Mouse (Mus musculus) left cerebral cortex, postnatal 36 days (tissue): ENCODE data around the gene Hoxb4. TPM values are rescaled to one million over a fixed set of nuclear protein-coding genes. Genes with fewer than 3 reads are reported as not detected.

Source experiments
- DNase-seq, 2 experiments: peaks; one replicate each; pipeline ENCODE4 v3.0.0; 2021 to 2022; ENCODE audit warnings: low spot score in 2 of 2, mixed read lengths in 1 of 2
- intact Hi-C: fragments of 180-260 bp; cut with DNase I; formaldehyde crosslinking; loops from one replicate; pipeline ENCODE4 v1.15.1; 2025
- total RNA-seq, 2 experiments: library from RNA; stranded (reverse); gene quantifications; 2 replicates each; pipeline ENCODE4 v1.2.3; 2021

Gene Hoxb4
- total RNA-seq, 2 experiments from 2014 or later, result not detected

DNA sequence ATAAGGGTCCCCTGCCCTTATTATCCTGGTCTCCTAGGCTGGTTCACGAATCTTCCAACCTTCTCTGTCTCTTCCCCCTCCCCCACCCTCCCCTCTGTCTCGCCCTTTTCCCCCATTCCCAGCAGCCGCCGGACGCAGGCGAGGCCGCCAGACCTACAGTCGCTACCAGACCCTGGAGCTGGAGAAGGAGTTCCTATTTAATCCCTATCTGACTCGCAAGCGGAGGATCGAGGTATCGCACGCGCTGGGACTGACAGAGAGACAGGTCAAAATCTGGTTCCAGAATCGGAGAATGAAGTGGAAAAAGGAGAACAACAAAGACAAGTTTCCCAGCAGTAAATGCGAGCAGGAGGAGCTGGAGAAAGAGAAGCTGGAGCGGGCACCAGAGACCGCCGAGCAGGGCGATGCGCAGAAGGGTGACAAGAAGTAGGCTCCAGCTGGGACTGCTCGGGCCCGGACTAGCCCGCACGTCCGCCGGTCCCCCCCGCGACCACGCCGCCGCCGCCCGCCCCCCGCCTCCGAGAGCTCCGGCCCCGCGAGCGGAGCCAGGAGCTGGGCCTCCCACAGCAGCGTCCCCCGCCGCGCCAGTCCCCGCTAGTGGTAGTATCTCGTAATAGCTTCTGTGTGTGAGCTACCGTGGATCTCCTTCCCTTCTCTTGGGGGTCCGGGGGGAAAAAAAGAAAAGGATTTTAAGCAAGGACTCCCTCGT, 33.9 kb upstream of the Hoxb4 start:
- DNase-seq, result no peak
- intact Hi-C loops, result no loop called here

- no peak for DNase-seq
- intact Hi-C loops, result no loop called here
These were observed 33.0 kb upstream of the Hoxb4 start for GRCm38 (mm10) chr11:96284774-96285734.

GRCm38 (mm10) chr11:96285771-96286738, 32.0 kb upstream of the Hoxb4 start, which contains the start of gene Hoxb7:
TSS of gene Hoxb7 (plus strand) at chr11:96286623.
- intact Hi-C loops, result no loop called here
- DNase-seq, result no peak

DNA sequence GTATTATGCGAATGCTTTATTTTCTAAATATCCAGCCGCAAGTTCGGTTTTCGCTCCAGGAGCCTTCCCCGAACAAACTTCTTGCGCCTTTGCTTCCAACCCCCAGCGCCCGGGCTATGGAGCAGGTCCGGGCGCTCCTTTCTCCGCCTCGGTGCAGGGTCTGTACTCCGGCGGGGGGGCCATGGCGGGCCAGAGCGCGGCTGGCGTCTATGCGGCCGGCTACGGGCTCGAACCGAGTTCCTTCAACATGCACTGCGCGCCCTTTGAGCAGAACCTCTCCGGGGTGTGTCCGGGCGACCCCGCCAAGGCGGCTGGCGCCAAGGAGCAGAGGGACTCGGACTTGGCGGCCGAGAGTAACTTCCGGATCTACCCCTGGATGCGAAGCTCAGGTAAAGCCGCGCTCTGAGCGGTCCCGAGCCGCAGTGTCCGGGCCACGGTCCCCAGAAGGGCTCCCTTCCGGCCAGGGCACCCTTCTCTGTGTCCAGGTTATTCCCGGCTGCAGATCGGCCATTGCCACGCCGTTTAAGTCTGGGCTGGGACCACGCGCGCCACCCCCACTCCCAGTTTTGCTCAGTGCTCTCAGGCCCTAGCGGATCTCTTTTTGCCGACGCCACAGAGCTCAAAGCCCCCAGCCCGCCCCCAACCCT, 31.2 kb upstream of the Hoxb4 start:
- no peak for DNase-seq
- intact Hi-C loops, result no loop called here

- no peak for DNase-seq
- intact Hi-C loops, result no loop called here
These were observed 30.7 kb upstream of the Hoxb4 start for GRCm38 (mm10) chr11:96287411-96287810.

DNA sequence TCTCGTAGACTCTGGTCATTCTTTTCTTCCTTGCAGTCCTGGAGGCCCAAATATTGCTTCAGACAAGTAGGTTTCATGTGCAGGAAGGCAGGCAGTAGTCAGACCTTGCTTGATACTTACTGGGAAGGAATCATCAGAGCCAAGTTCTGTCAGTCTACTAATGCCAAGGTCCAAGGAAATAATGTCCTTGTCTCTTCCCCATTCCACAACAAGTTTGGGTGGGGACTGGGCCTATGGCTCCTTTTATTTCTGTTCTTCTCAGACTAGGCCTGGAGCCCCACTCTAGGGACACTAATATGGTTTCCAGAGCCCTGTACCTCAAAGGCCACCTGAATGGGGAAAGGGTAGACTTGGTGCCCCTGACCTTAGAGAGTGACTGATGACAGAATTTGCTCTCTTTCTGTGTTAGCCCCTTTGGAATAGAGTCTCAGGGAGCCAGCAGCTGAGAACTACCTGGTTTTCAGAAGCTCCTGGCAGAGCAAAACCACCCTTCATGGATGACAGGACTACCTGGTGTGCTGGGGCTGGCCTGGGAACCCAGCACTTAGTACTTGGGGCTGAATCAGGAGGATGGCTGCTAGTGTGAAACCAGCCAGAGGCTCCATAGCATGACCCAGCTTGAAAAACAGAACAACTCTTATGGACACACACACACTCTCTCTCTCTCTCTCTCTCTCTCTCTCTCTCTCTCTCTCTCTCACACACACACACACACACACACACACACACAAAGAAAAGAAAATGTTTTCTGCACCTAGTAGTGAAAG, 29.4 kb upstream of the Hoxb4 start:
- intact Hi-C loops, result no loop called here

DNA sequence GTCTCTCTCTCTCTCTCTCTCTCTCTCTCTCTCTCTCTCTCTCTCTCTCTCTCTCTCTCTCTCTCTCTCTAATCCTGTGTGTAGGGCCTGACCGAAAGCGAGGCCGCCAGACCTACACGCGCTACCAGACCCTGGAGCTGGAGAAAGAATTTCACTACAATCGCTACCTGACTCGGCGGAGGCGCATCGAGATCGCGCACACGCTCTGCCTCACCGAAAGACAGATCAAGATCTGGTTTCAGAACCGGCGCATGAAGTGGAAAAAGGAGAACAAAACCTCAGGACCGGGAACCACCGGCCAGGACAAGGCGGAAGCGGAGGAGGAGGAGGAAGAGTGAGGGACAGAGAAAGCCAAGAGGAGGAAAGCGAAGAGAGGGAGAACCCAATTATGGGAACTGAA, 28.8 kb upstream of the Hoxb4 start:
- no peak for DNase-seq
- intact Hi-C loops, result no loop called here

More for the DNA sequence above, 29.4 kb upstream of the Hoxb4 start:
- no peak for DNase-seq

DNA sequence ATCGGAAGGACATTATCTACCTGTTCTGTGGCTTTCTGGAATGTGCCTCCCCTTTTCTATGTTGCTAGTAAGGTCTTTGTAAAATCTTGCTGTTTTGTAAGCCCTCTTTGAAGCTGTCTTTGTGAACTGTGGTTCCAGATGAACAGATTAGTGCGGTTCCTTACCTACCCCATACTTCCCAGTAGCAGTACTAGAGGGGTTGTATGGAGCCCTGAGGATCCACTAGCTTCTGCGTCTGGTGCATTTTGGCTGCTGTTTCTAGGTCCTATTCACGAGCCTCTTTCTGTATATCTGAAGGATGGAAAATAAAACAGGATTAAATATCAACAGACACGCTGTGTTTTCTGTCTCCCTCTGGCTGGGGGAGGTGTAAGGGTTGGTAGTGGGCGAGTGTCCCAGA, 28.2 kb upstream of the Hoxb4 start:
- no peak for DNase-seq
- intact Hi-C loops, result no loop called here

DNA sequence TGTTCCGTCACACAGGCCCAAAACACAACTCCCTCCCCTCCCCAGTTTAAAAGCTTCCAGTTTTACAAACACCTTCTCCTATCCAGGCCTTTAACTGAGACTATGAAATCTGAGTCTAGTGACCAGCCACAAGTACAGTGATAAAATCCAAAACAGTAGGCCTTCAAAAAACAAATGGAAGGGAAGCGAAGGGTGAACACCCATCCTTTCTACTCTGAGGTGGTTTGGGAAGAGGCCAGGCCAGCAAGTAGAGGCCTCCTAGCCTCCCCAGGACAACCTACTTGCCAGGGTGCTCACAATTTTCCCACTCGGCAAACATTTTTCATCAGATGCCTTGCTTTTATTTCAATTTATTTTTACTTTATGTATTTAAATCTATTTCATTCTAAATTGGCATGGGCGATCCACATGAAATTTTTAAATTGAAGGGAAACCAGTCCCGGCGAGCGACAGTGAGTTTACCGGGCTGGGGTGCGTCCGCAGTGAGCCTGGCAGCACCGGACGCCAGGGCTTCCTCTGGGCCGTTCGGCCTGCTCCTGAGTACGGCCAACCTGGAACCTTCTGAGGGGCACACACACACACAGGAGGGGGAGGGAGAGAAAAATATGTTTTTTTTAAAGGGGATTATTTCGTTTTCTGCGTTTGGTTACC, 27.2 kb upstream of the Hoxb4 start:
- intact Hi-C loops, result no loop called here
- DNase-seq, result no peak

- DNase-seq, result no peak
- intact Hi-C loops, result no loop called here
These were observed 26.1 kb upstream of the Hoxb4 start, which contains the start of gene Hoxb6 for GRCm38 (mm10) chr11:96291681-96292564. TSS of gene Hoxb6 (plus strand) at chr11:96292476.

DNA sequence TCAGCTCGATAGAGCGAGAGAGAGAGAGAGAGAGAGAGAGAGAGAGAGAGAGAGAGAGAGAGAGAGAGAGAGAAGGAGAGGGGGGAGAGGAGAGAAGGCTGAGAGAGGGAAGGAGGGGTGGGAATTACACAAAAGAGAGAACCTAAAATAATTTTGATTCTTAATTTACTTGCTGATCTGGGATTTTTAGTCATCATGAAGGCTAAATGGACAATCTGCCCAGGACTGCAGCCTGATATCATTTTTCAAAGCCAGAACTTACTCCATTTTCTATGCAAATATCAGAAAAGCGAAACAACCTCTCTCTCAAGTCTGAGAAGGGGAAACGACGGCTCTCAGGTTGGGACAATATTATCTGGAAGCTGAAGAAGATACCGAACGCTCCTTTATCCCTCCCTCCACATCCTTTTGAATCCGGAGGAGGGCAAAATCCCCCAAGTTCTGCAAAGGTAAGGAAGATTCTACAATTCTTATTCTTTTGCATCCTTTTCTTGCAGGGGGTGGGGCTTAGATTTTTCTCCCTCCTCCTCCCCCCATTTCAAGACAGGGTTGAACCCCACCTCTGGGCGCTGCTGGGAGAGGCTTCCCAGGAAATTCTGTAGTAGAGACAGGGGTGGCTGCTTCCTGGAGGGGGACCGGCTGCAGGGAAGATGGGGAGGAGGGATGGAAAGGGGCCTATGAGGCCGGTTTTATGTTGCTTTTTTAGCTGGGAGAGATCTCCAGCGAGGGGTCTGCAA, 25.3 kb upstream of the Hoxb4 start:
- intact Hi-C loops, result no loop called here
- no peak for DNase-seq

DNA sequence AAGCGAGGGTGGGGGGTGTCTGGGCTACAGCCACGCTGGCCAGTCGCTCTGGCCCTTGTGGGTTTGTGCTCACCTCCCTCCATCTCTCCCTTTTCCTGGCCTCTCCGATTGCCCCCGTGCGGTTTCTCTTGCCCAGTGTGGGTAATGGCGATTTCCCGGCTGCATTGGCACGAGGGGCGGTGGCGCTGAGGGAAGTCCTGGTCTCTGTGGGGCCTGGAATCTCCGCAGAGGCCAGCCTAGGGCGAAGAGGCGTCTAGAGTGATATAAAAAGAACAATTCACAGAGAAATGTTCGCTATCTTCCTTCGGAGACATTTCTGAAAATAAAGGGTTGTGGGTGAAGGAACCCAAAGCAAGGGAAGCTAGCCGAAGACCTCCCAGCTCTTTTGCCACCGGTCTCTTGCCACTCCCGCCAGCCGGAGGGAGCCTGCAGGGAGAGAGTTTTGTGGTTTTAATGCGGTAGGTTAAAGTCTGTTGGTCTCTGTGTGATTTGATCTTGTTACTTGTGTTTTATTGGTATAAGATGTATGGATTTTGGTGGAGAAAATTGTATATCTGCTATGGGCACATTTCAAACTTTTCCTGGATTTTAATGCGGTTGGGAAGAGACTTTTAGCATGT, 24.7 kb upstream of the Hoxb4 start:
- DNase-seq, result no peak
- intact Hi-C loops, result no loop called here

GRCm38 (mm10) chr11:96294245-96295091, 23.6 kb upstream of the Hoxb4 start:
- DNase-seq, result no peak
- intact Hi-C loops, result no loop called here

DNA sequence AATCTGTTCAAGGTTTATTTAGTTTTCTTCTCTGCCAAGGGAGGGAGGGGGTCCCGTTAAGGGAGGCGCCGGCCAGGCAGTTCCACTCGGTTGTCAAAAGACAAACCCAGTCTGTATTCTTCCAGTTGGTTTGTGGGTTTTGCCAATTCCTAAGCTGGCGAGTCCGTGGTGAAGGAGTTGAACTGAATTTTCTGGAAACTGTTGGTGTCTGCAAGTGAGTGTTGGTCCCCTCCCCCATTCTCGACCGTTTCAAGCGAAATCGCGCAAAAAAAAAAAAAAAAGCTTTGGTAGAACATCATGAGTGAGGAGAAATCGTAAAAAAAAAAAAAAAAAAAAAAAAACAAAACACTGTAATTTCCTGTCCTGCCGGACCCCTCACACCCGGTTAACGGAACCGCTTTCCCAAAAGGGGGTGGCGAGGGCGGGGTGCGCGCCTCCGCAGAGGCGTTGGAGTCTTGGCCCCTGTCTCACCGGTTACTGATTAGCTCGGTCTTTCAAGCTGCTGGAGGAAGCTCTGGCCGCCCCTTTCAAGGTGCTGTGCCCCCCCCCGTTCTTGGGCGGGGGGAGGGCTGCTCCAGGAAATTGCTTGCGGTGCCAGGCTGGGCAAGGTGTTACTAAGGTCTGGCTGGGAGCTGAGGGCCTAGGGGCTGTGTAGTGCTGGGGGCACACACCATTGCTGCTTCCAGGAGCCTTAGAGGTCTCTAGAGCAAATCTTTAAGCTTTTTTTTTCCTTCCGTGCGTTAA, 22.8 kb upstream of the Hoxb4 start:
- no peak for DNase-seq
- intact Hi-C loops, result no loop called here
